Mouse (Mus musculus): ENCODE data around the gene Strada.
A peak's percentile ranks its signal among the peaks of the same experiment; 100 is the strongest.
"Not testable (repeated sequence)": the region's sequence is repeated elsewhere in the genome, so short reads cannot be mapped to it uniquely, and the experiment has no call there.

Strada gene

GRCm38 (mm10) chr11:106154770-106155169, 47.2 kb downstream of the Strada start:
- peak; percentile 28 for DNase-seq

GRCm38 (mm10) chr11:106154091-106154490, 47.9 kb downstream of the Strada start:
- DNase-seq: no peak

- DNase-seq: no peak
Observed at GRCm38 (mm10) chr11:106152132-106152531, 49.8 kb downstream of the Strada start.

- DNase-seq: no peak
Observed at GRCm38 (mm10) chr11:106151219-106151618, 50.7 kb downstream of the Strada start.

- DNase-seq: peak; percentile 77
Observed at GRCm38 (mm10) chr11:106134580-106135528, 67.1 kb downstream of the Strada start.

GRCm38 (mm10) chr11:106132516-106132915, 69.5 kb downstream of the Strada start:
- DNase-seq: no peak

GRCm38 (mm10) chr11:106129477-106129876, 72.5 kb downstream of the Strada start:
- no peak for DNase-seq

- not testable (repeated sequence) for DNase-seq
Observed at GRCm38 (mm10) chr11:106126727-106127373, 75.1 kb downstream of the Strada start.

DNA sequence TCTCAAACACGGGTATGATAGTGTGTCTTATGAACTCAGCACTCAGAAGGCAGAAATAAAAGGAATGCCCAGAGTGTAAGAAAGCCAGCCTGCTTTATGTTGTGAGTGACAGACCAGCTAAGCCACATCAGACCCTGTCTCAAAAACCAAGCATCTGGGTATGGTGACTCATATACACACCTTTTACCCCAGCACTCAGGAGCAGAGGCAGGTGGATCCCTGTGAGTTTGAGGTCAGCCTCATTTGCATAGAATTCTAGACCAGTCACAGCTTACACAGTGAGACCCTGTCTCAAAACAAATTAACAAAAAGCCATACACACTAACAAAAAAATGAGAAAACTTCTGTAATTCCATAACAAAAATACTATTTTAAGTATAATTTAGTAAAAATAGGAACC, 76.1 kb downstream of the Strada start:
- no peak for DNase-seq

DNA sequence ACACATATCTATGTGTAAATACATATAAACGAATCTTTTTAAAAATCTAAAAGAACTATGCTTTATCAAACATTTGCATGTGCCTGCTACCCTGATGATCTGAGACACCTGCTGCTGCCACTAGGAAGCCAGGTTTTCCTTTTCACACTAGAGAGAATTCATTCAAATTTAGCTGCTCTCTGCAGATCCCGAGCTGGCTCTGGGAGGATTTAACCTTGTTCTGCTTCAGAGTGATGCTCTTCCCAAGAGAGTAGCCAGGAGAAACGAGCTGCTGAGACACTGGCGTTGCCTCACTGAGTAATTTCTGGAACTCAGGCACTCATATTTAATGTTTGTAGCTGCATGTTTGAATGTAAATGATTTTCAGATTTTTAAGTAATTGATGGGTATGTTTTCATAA, 77.2 kb downstream of the Strada start:
- DNase-seq: no peak

DNA sequence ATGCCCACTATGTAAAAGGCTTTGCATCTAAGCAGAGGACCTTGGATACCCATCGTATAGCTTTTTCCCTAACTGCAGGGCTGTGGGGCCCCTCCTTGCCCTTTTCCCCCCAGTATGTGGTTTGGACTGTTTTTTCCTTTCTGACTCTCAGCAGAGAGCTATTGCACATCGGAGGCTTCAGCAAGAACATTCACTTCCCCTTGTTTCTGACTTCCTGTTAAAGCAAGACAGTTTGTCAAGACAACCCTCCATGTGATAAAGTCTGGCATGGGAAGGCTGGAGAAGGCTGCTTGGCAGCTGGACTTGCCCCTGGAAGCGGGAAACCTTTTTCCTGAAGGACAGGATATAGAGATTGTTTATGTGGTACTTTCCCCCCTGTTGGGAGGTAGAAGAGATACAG, 79.2 kb downstream of the Strada start:
- DNase-seq: peak; percentile 10

GRCm38 (mm10) chr11:106122221-106122620, 79.7 kb downstream of the Strada start:
- no peak for DNase-seq

All from liver (tissue).